Mouse (Mus musculus) heart, postnatal 14 days (tissue): ENCODE results near the gene Unc5cl. TPM values are rescaled to one million over a fixed set of nuclear protein-coding genes. Genes with fewer than 3 reads are reported as not detected.

Experiments used
- DNase-seq, 2 experiments: peaks; one replicate each; pipeline ENCODE4 v3.0.0; 2021 to 2022
- intact Hi-C: fragments of 180-260 bp; cut with DNase I; formaldehyde crosslinking; loops from one replicate; pipeline ENCODE4 v1.15.1; 2025
- total RNA-seq, 2 experiments: library from RNA; stranded (reverse); gene quantifications; 2 replicates each; pipeline ENCODE4 v1.2.3; 2021

The Unc5cl gene
- total RNA-seq, 2 experiments from 2014 or later = 0.17 to 0.83 TPM

- intact Hi-C loops = no loop called here
- DNase-seq = no peak
Observed at GRCm38 (mm10) chr17:48514613-48515012, 59.9 kb downstream of the Unc5cl start.

- no peak for DNase-seq
- intact Hi-C loops = no loop called here
Observed at GRCm38 (mm10) chr17:48519046-48519445, 64.3 kb downstream of the Unc5cl start.

- no peak for DNase-seq
- intact Hi-C loops = no loop called here
Observed at GRCm38 (mm10) chr17:48520352-48520751, 65.7 kb downstream of the Unc5cl start.

GRCm38 (mm10) chr17:48523056-48523455 is 68.4 kb downstream of the Unc5cl start:
- intact Hi-C loops = no loop called here
- no peak for DNase-seq

- intact Hi-C loops = no loop called here
- DNase-seq = no peak
Observed at GRCm38 (mm10) chr17:48533844-48534705, 79.4 kb downstream of the Unc5cl start.

GRCm38 (mm10) chr17:48538328-48538727 is 83.6 kb downstream of the Unc5cl start:
- intact Hi-C loops = no loop called here
- DNase-seq = peak in 1 of 2 experiments; percentile 8

GRCm38 (mm10) chr17:48539326-48539725 is 84.6 kb downstream of the Unc5cl start:
- intact Hi-C loops = no loop called here
- DNase-seq = no peak

- intact Hi-C loops = no loop called here
- DNase-seq = no peak
Observed at GRCm38 (mm10) chr17:48542733-48543132, 88.0 kb downstream of the Unc5cl start.

- DNase-seq = no peak
- intact Hi-C loops = no loop called here
Observed at GRCm38 (mm10) chr17:48543301-48543765, 88.6 kb downstream of the Unc5cl start.

- no peak for DNase-seq
Observed at GRCm38 (mm10) chr17:48544722-48545121, 90.0 kb downstream of the Unc5cl start.

GRCm38 (mm10) chr17:48545223-48545943 is 90.7 kb downstream of the Unc5cl start:
- DNase-seq = no peak
- intact Hi-C loops = no loop called here

More at GRCm38 (mm10) chr17:48544722-48545121, 90.0 kb downstream of the Unc5cl start:
- intact Hi-C loops = no loop called here

GRCm38 (mm10) chr17:48546036-48546435 is 91.3 kb downstream of the Unc5cl start:
- intact Hi-C loops = no loop called here
- no peak for DNase-seq

GRCm38 (mm10) chr17:48547668-48548067 is 93.0 kb downstream of the Unc5cl start:
- no peak for DNase-seq
- intact Hi-C loops = no loop called here

- intact Hi-C loops = no loop called here
- DNase-seq = no peak
Observed at GRCm38 (mm10) chr17:48551788-48552531, 97.3 kb downstream of the Unc5cl start.

GRCm38 (mm10) chr17:48552532-48552915 is 97.8 kb downstream of the Unc5cl start:
- intact Hi-C loops = no loop called here
- DNase-seq = no peak

GRCm38 (mm10) chr17:48556223-48556962 is 101.7 kb downstream of the Unc5cl start:
- intact Hi-C loops = no loop called here
- DNase-seq = no peak

- intact Hi-C loops = no loop called here
- DNase-seq = no peak
Observed at GRCm38 (mm10) chr17:48557823-48558715, 103.4 kb downstream of the Unc5cl start.

GRCm38 (mm10) chr17:48564931-48565330 is 110.2 kb downstream of the Unc5cl start:
- intact Hi-C loops = no loop called here
- no peak for DNase-seq

GRCm38 (mm10) chr17:48569656-48570055 is 115.0 kb downstream of the Unc5cl start:
- no peak for DNase-seq
- intact Hi-C loops = no loop called here
